Mouse (Mus musculus) lung, adult 2 months (tissue): Measurements from ENCODE around the gene Ankrd65.

Experiments used
- CTCF ChIP-seq: fragments of 200-500 bp; IDR thresholded peaks from 2 replicates; pipeline ENCODE4 v1.5.1; 2011; ENCODE audit warnings: mild to moderate bottlenecking, low read length, control low read depth; ENCODE audit not compliant: insufficient read depth
- POLR2A ChIP-seq: fragments of 200-500 bp; IDR thresholded peaks from 2 replicates; pipeline ENCODE4 v1.6.1; 2011; ENCODE audit warnings: low read depth, mild to moderate bottlenecking, control low read depth, low read length, borderline replicate concordance; ENCODE audit errors: extremely low read depth

GRCm38 (mm10) chr4:155829866-155830265, 39.6 kb downstream of the Ankrd65 start:
- TF ChIP-seq CTCF (no peak), POLR2A (no peak)
